Mouse (Mus musculus) liver, embryonic 11.5 days (tissue): ENCODE data around the gene Hsf4. TPM values are rescaled to one million over a fixed set of nuclear protein-coding genes. Genes with fewer than 3 reads are reported as not detected.
"Not testable (repeated sequence)": the region's sequence is repeated elsewhere in the genome, so short reads cannot be mapped to it uniquely, and the experiment has no call there.

Source experiments
- ATAC-seq: fragments of 200-750 bp; cut with Nextera tagmentation; replicated peaks from 2 replicates; pipeline ENCODE4 v1.8.0; 2017; ENCODE audit warnings: moderate number of reproducible peaks, mild to moderate bottlenecking, moderate TSS enrichment, moderate library complexity; ENCODE audit not compliant: low FRiP score
- DNase-seq: peaks from one replicate; pipeline ENCODE4 v3.0.0-alpha.2; 2017; ENCODE audit warnings: low spot score
- H3K27ac ChIP-seq: fragments of 300-500 bp; sonication (generic); 2 replicates; pipeline ENCODE4 v1.5.1; 2014; ENCODE audit warnings: mild to moderate bottlenecking, low read depth, low read length, control low read depth
- H3K27me3 ChIP-seq: fragments of 300-500 bp; sonication (generic); replicated peaks from 2 replicates; pipeline ENCODE4 v1.6.1; 2014; ENCODE audit warnings: low read length, mixed read lengths; ENCODE audit not compliant: control insufficient read depth, insufficient read depth
- H3K36me3 ChIP-seq: fragments of 300-500 bp; sonication (generic); 2 replicates; pipeline ENCODE4 v1.6.1; 2014; ENCODE audit warnings: mild to moderate bottlenecking, low read length, moderate library complexity, mixed read lengths; ENCODE audit not compliant: control insufficient read depth, insufficient read depth
- H3K4me1 ChIP-seq: fragments of 300-500 bp; sonication (generic); replicated peaks from 2 replicates; pipeline ENCODE4 v1.6.1; 2014; ENCODE audit warnings: low read length, mixed read lengths; ENCODE audit not compliant: control insufficient read depth, insufficient read depth
- H3K4me2 ChIP-seq: fragments of 300-500 bp; sonication (generic); 2 replicates; pipeline ENCODE4 v1.6.1; 2014; ENCODE audit warnings: mild to moderate bottlenecking, control low read depth, moderate library complexity
- H3K4me3 ChIP-seq: fragments of 300-500 bp; sonication (generic); 2 replicates; pipeline ENCODE4 v1.5.1; 2014; ENCODE audit warnings: low read depth, low read length, control low read depth
- H3K9ac ChIP-seq: fragments of 300-500 bp; sonication (generic); 2 replicates; pipeline ENCODE4 v1.6.1; 2014; ENCODE audit warnings: low read depth, low read length, control low read depth
- H3K9me3 ChIP-seq: fragments of 300-500 bp; sonication (generic); 2 replicates; pipeline ENCODE4 v1.6.1; 2016; ENCODE audit warnings: low read length, inconsistent platforms, mixed read lengths; ENCODE audit not compliant: control insufficient read depth
- WGBS: fragments of 180-500 bp; shearing (Covaris S2); extraction: QIAGEN DNeasy Blood & Tissue Kit; methylation state at CpG from one replicate; pipeline ENCODE4 v1.1.7; 2014; 5-methylcytosine and 5-hydroxymethylcytosine counted together
- polyA plus RNA-seq: library from polyadenylated mRNA; unstranded; fragments of >200 nt; fragmentation: Nextera tagmentation; extraction: Ambion mirVana; gene quantifications from 2 replicates; pipeline ENCODE4 v1.2.1, GENCODE M21; 2014

The Hsf4 gene
- polyA plus RNA-seq, result 0.19 TPM in 1 of 2 replicates, not detected in the other

GRCm38 (mm10) chr8:105269461-105269947, at the start of gene Hsf4:
TSS of gene Hsf4 (plus strand) at chr8:105269801.
- peaks cover 30% of the 10 kb centered on the region for H3K4me1 ChIP-seq
- ATAC-seq (0 out of 2 replicates have a peak, but pooled peaks have one; percentile 22), DNase-seq (no peak)
- WGBS, result 2% methylated on average over 42 of the region's 42 CpGs
- peak within 1 kb of the TSS; percentile 45 for H3K4me3 ChIP-seq
- H3K9me3 ChIP-seq, result peaks cover 6% of the 10 kb centered on the region; the same call in 1 of the 2 replicates
- H3K27me3 ChIP-seq, result peaks cover 87% of the 10 kb centered on the region
- H3K9ac ChIP-seq, result no peak within 1 kb of the TSS; the same call in 1 of the 2 replicates
- H3K4me2 ChIP-seq, result peak within 1 kb of the TSS; percentile 73
- no peaks in the 10 kb centered on the region for H3K36me3 ChIP-seq
- H3K27ac ChIP-seq, result no peak within 1 kb of the TSS

- WGBS, result 80% methylated on average over 7 of the region's 7 CpGs
These were observed 45.8 kb upstream of the Hsf4 start for GRCm38 (mm10) chr8:105223850-105224249.

GRCm38 (mm10) chr8:105224413-105225271, 45.0 kb upstream of the Hsf4 start, which contains the start of gene D230025D16Rik:
TSS of gene D230025D16Rik (plus strand) at chr8:105225145.
- ATAC-seq, result peak; percentile 92
- 4% methylated on average over 34 of the region's 34 CpGs for WGBS
- Histone ChIP-seq H3K36me3 (no peaks in the 10 kb centered on the region), H3K9ac (peak within 1 kb of the TSS; percentile 95), H3K4me2 (peak within 1 kb of the TSS; percentile 87), H3K4me3 (peak within 1 kb of the TSS; percentile 99), H3K27me3 (no peaks in the 10 kb centered on the region), H3K4me1 (peaks cover 6% of the 10 kb centered on the region; the same call in 1 of the 2 replicates), H3K27ac (peak within 1 kb of the TSS; percentile 80), H3K9me3 (no peaks in the 10 kb centered on the region)
- peak; percentile 97 for DNase-seq

More at GRCm38 (mm10) chr8:105223850-105224249, 45.8 kb upstream of the Hsf4 start:
- Histone ChIP-seq H3K4me1 (peaks cover 6% of the 10 kb centered on the region; the same call in 1 of the 2 replicates), H3K4me2 (no peak overlapping the region), H3K27me3 (no peaks in the 10 kb centered on the region), H3K27ac (no peak overlapping the region), H3K9ac (no peak overlapping the region; the same call in 1 of the 2 replicates), H3K4me3 (no peak overlapping the region), H3K36me3 (no peaks in the 10 kb centered on the region), H3K9me3 (no peaks in the 10 kb centered on the region)
- ATAC-seq (no peak), DNase-seq (no peak)

GRCm38 (mm10) chr8:105225272-105225593, 44.4 kb upstream of the Hsf4 start:
- ATAC-seq, result no peak
- peak overlapping the region; percentile 95 for H3K9ac ChIP-seq
- peak overlapping the region; percentile 87 for H3K4me2 ChIP-seq
- no peaks in the 10 kb centered on the region for H3K9me3 ChIP-seq
- no peaks in the 10 kb centered on the region for H3K27me3 ChIP-seq
- no peaks in the 10 kb centered on the region for H3K36me3 ChIP-seq
- peak overlapping the region; percentile 68; the same call in 1 of the 2 replicates for H3K27ac ChIP-seq
- DNase-seq, result no peak
- H3K4me3 ChIP-seq, result peak overlapping the region; percentile 99
- peaks cover 6% of the 10 kb centered on the region; the same call in 1 of the 2 replicates for H3K4me1 ChIP-seq
- under 1% methylated on average over 27 of the region's 27 CpGs for WGBS

GRCm38 (mm10) chr8:105225917-105226316, 43.7 kb upstream of the Hsf4 start:
- WGBS, result 18% methylated on average over 6 of the region's 6 CpGs
- peak overlapping the region; percentile 68 for H3K27ac ChIP-seq
- ATAC-seq (no peak), DNase-seq (no peak)
- no peaks in the 10 kb centered on the region for H3K27me3 ChIP-seq
- H3K36me3 ChIP-seq, result no peaks in the 10 kb centered on the region
- H3K4me3 ChIP-seq, result peak overlapping the region; percentile 99
- H3K4me1 ChIP-seq, result peaks cover 6% of the 10 kb centered on the region; the same call in 1 of the 2 replicates
- peak overlapping the region; percentile 95 for H3K9ac ChIP-seq
- H3K4me2 ChIP-seq, result peak overlapping the region; percentile 87
- H3K9me3 ChIP-seq, result no peaks in the 10 kb centered on the region

GRCm38 (mm10) chr8:105231503-105232320, 37.9 kb upstream of the Hsf4 start:
- Histone ChIP-seq H3K4me1 (peaks cover 11% of the 10 kb centered on the region), H3K9me3 (no peaks in the 10 kb centered on the region), H3K9ac (no peak overlapping the region), H3K27me3 (no peaks in the 10 kb centered on the region), H3K27ac (no peak overlapping the region), H3K4me3 (no peak overlapping the region), H3K36me3 (peaks cover 3% of the 10 kb centered on the region; the same call in 1 of the 2 replicates), H3K4me2 (no peak overlapping the region)
- 76% methylated on average over 12 of the region's 12 CpGs for WGBS
- no peak for DNase-seq
- ATAC-seq, result no peak

- not testable (repeated sequence) for DNase-seq, H3K27ac ChIP-seq, H3K27me3 ChIP-seq, H3K9me3 ChIP-seq, ATAC-seq, H3K4me2 ChIP-seq, H3K4me3 ChIP-seq, H3K9ac ChIP-seq, H3K36me3 ChIP-seq
- peaks cover 11% of the 10 kb centered on the region for H3K4me1 ChIP-seq
- WGBS, result 93% methylated on average over 4 of the region's 4 CpGs
These were observed 37.3 kb upstream of the Hsf4 start for GRCm38 (mm10) chr8:105232321-105232693.
